Mouse (Mus musculus) lung, postnatal 0 days (tissue): ENCODE results near the gene Icam2.

Experiments used
- CTCF ChIP-seq: IDR thresholded peaks from 2 replicates; pipeline ENCODE4 v1.5.1; 2016; ENCODE audit warnings: antibody characterized with exemption, mild to moderate bottlenecking
- EP300 ChIP-seq: IDR thresholded peaks from 2 replicates; pipeline ENCODE4 v1.6.1; 2016; ENCODE audit warnings: antibody characterized with exemption, mild to moderate bottlenecking, control low read depth

DNA sequence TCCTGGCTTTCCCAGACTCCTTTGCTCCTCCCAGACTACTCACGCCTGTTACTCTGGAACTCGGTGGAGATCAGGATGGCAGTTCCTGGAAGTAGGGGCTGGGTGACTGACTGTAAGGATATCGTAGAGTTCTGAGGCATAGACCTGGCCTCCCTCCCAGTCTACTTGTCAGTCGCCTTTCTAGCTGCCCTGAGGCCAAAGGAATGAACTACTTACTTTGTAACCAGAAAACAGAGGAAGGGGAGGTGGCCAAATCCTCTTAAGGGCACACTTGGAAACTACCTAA, 5.4 kb upstream of the Icam2 start:
- TF ChIP-seq CTCF (no peak), EP300 (no peak)
